Mouse (Mus musculus) adrenal gland, adult 2 months (tissue): ENCODE measurements around the gene Dlx4. TPM values are rescaled to one million over a fixed set of nuclear protein-coding genes. Genes with fewer than 3 reads are reported as not detected.

Experiments
- DNase-seq: peaks from one replicate; pipeline ENCODE4 v3.0.0; 2021
- polyA plus RNA-seq: library from polyadenylated mRNA; depleted of rRNA; stranded (reverse); fragments of >200 nt; gene quantifications from 2 replicates; pipeline ENCODE4 v1.2.3, GENCODE M21; 2012; rRNA removed
- total RNA-seq, 2 experiments: library from RNA; stranded (reverse); gene quantifications; 2 replicates each; pipeline ENCODE4 v1.2.3; 2021

The Dlx4 gene
- total and polyA plus RNA-seq, 3 experiments, result 0.21 to 0.25 TPM; not detected in 1

GRCm38 (mm10) chr11:95104266-95104665 is 41.8 kb downstream of the Dlx4 start:
- peak; percentile 45 for DNase-seq

DNA sequence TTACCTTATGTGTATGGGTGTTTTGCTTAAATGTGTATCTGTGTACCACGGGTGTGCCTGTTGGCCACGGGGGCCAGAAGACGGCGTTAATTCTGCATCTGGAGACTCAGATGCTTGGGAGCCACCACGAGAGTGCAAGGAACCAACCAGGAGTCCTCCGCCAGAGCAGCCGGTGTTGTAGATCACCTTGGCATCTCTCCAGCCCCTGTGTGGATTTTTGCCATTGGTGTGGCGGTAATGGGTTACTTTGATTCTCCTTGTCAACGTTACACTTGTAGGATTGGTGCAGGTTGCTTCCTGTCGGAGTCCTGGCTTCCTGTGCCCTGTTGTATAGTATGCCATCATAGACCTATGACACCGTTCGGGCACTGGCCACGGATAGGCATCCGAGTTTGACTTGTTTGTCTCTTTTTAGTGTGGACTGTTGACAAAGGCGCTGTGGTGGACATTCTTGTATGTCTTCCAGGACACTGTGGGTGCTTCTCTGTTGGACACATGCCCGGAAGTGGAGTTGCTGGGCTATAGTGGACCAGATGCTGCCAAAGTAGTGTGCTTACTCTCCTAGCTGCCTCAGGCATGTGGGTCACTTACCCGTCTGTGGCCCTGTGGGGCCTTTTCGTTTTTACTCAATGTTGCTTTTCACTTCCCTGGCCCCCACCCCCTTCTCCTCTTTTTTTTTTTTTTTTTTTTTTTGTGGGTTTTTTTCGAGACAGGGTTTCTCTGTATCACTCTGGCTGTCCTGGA is 43.7 kb downstream of the Dlx4 start:
- DNase-seq, result no peak

DNA sequence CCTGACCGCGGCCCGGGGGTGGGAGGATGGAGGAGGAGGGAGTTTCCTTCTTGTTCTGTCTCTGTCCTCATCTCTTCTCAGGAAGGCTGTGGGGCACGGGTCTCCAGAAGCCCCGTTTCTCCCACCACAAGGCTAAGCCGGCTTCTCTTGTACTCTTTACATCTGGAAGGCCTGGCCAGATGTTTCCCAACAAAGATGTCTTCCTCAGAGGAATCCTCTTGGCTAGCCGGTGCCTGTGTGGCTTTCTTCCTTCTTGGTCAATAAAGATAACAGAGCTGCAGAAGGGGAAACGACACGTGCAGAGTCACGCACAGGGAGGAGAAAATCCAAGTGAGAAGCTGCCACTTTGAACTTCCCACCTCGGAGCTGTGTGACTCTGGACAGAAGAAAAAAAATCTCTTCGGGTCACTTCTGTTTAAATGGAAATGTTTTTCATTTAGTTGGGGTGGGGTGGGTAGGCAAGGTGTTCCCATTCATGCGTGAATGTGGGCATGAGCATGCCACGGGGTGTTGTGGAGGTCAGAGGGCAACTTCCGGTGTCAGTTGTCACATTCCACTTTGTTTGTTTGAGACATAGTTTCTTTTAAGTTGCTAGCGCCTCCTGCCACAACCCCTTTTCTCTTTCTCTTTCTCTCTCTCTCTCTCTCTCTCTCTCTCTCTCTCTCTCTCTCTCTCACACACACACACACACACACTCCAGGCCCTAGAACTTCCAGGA is 44.8 kb downstream of the Dlx4 start:
- DNase-seq, result no peak

GRCm38 (mm10) chr11:95100393-95100792 is 45.7 kb downstream of the Dlx4 start:
- DNase-seq, result no peak

- no peak for DNase-seq
Measured at GRCm38 (mm10) chr11:95098346-95099095, 47.5 kb downstream of the Dlx4 start.

DNA sequence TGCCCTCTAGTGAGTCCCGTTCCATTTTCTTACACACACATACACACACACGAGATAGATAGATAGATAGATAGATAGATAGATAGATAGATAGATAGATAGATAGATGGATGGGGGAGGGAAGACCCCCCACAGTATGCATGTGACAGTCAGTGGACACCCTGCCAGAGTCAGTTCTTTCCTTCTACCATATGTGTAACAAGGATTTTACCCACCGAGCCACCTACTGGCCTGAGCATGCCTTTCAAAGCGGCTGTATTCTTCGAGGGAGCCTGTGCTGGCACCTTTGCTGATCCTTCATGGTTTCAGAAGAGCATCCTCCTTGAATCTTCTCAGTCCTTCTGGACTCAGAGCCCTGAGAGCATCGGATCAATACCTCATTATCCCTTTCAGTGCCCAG is 48.2 kb downstream of the Dlx4 start:
- no peak for DNase-seq

GRCm38 (mm10) chr11:95096608-95097373 is 49.3 kb downstream of the Dlx4 start:
- DNase-seq, result peak; percentile 66

- peak; percentile 68 for DNase-seq
Measured at GRCm38 (mm10) chr11:95095596-95095995, 50.5 kb downstream of the Dlx4 start.

- peak; percentile 55 for DNase-seq
Measured at GRCm38 (mm10) chr11:95093077-95093476, 53.0 kb downstream of the Dlx4 start.

Other genes starting within 250 kb of the Dlx4 start
- gene Col1a1, start 210.0 kb downstream of the Dlx4 start, total RNA-seq, result 10 to 100 TPM; 34.5 to 82.8 TPM
- 40.1 and 42.9 TPM in 2 replicates for gene Col1a1, start 210.0 kb downstream of the Dlx4 start, polyA plus RNA-seq
- not detected for gene Hils1, start 178.7 kb downstream of the Dlx4 start, total RNA-seq
- not detected in 2 replicates for gene Hils1, start 178.7 kb downstream of the Dlx4 start, polyA plus RNA-seq
- gene Sgca, start 169.9 kb downstream of the Dlx4 start, total RNA-seq, result not detected
- 0.79 and 0.95 TPM in 2 replicates for gene Sgca, start 169.9 kb downstream of the Dlx4 start, polyA plus RNA-seq
- 100 to 1,000 TPM; 101 to 148 TPM for gene Ppp1r9b, start 155.2 kb downstream of the Dlx4 start, total RNA-seq
- gene Ppp1r9b, start 155.2 kb downstream of the Dlx4 start, polyA plus RNA-seq, result 61.6 and 64.6 TPM in 2 replicates
- gene Samd14, start 136.4 kb downstream of the Dlx4 start, total RNA-seq, result 1 to 10 TPM; 2.5 to 4.5 TPM
- 12.9 and 13.5 TPM in 2 replicates for gene Samd14, start 136.4 kb downstream of the Dlx4 start, polyA plus RNA-seq
- gene Pdk2, start 104.9 kb downstream of the Dlx4 start, total RNA-seq, result 100 to 1,000 TPM in 1 of 2 experiments, 10 to 100 TPM in 1; 92.9 to 112 TPM
- gene Pdk2, start 104.9 kb downstream of the Dlx4 start, polyA plus RNA-seq, result 114 and 118 TPM in 2 replicates
- gene Itga3, start 69.5 kb downstream of the Dlx4 start, total RNA-seq, result 10 to 100 TPM; 37.8 to 54.0 TPM
- gene Itga3, start 69.5 kb downstream of the Dlx4 start, polyA plus RNA-seq, result 47.2 and 49.0 TPM in 2 replicates
- under 1 TPM in 1 of 2 experiments, not detected in 1; 0.10 TPM for gene Dlx3, start 26.1 kb downstream of the Dlx4 start, total RNA-seq
- gene Dlx3, start 26.1 kb downstream of the Dlx4 start, polyA plus RNA-seq, result 0.03 and 0.07 TPM in 2 replicates
- gene Tac4, start 115.3 kb upstream of the Dlx4 start, total RNA-seq, result not detected
- not detected in 2 replicates for gene Tac4, start 115.3 kb upstream of the Dlx4 start, polyA plus RNA-seq
- gene Kat7, start 164.0 kb upstream of the Dlx4 start, total RNA-seq, result 10 to 100 TPM; 51.7 to 64.2 TPM
- 21.5 and 23.8 TPM in 2 replicates for gene Kat7, start 164.0 kb upstream of the Dlx4 start, polyA plus RNA-seq
- gene Fam117a, start 190.8 kb upstream of the Dlx4 start, total RNA-seq, result 10 to 100 TPM; 16.6 to 20.9 TPM
- 27.0 and 37.1 TPM in 2 replicates for gene Fam117a, start 190.8 kb upstream of the Dlx4 start, polyA plus RNA-seq
- gene Slc35b1, start 238.4 kb upstream of the Dlx4 start, total RNA-seq, result 10 to 100 TPM; 61.1 to 76.8 TPM
- gene Slc35b1, start 238.4 kb upstream of the Dlx4 start, polyA plus RNA-seq, result 52.8 and 60.4 TPM in 2 replicates